10 mouse cellular contexts compared by ENCODE assay signal in genomic region chr15:37053085-37053762, GRCm38 (mm10). TPM values are rescaled to one million over a fixed set of nuclear protein-coding genes. Genes with fewer than 3 reads are reported as not detected.
DNase-seq lines count a peak whose midpoint lies in the region; ATAC-seq and TF ChIP-seq lines count a peak whose summit lies in the region.
"Had no signal": no experiment of that assay in that cellular context is flagged by ENCODE, and none has a peak within 500 bp of the region (broad histone marks: within the 10 kb centered on the region; RNA-seq: fewer than 3 reads in every experiment).

No protein-coding gene starts in this region.

- peaks cover 15% of the 10 kb centered on the region for H3K4me1 ChIP-seq in forebrain, embryonic 10.5 days
- peaks cover 16% of the 10 kb centered on the region for H3K4me1 ChIP-seq in midbrain, embryonic 14.5 days (ENCODE audit: control insufficient read depth, insufficient read depth, low read length)

- TF ChIP-seq CTCF in brain, embryonic 14.5 days (IDR thresholded peaks at IDR 0.05; ENCODE audit: borderline replicate concordance, extremely low read depth, insufficient read depth, insufficient read length): no peak

- H3K9me3 ChIP-seq in forebrain, embryonic 10.5 days: peaks cover 5% of the 10 kb centered on the region; the same call in 1 of the 2 replicates
- no peaks in the 10 kb centered on the region for H3K9me3 ChIP-seq in midbrain, embryonic 14.5 days (ENCODE audit: control insufficient read depth, low read length)

- TF ChIP-seq POLR2A in brain, embryonic 14.5 days (IDR thresholded peaks at IDR 0.05; ENCODE audit: borderline replicate concordance, extremely low read depth, insufficient read depth, insufficient read length, poor library complexity, severe bottlenecking): no peak

- no peak overlapping the region for H3K4me3 ChIP-seq in forebrain, embryonic 10.5 days
- no peak overlapping the region for H3K4me3 ChIP-seq in midbrain, embryonic 14.5 days (replicated peaks; ENCODE audit: low read depth, low read length)

- peak overlapping the region; percentile 54 for H3K27ac ChIP-seq in forebrain, embryonic 10.5 days
- peak overlapping the region; percentile 79 for H3K27ac ChIP-seq in midbrain, embryonic 14.5 days (replicated peaks; ENCODE audit: low read depth, low read length)

- ATAC-seq in midbrain, embryonic 14.5 days (ENCODE audit: low FRiP score, low TSS enrichment): peak; percentile 92
- ATAC-seq: intestine, embryonic 16.5 days had no signal

- peak; percentile 92 for DNase-seq in brain, embryonic 14.5 days (ENCODE audit: low read depth)
- DNase-seq in forebrain, embryonic 10.5 days (ENCODE audit: extremely low spot score, low spot score): peak; percentile 49
- DNase-seq in layer of hippocampus, adult 8-10 months (ENCODE audit: low spot score in 2 of 2): peak; percentile 73 to 75
- DNase-seq in midbrain, embryonic 14.5 days: peak; percentile 85
- DNase-seq in MN1 (ENCODE audit: low spot score): no peak
- no peak for DNase-seq in ovary, postnatal 10 days (ENCODE audit: low spot score)
- DNase-seq in ovary, adult 18-20 months (ENCODE audit: low spot score): no peak
- no peak for DNase-seq in cerebellum, postnatal 10 days
- DNase-seq: cerebellum, adult 9-11 months had no signal

- H3K4me2 ChIP-seq in midbrain, embryonic 14.5 days (ENCODE audit: low read length): peak overlapping the region; percentile 30; the same call in 1 of the 2 replicates

- H3K9ac ChIP-seq in midbrain, embryonic 14.5 days (replicated peaks; ENCODE audit: low read length): no peak overlapping the region

- WGBS in forebrain, embryonic 10.5 days: 61% methylated on average over 8 of the region's 8 CpGs
- WGBS in midbrain, embryonic 14.5 days: 42% methylated on average over 8 of the region's 8 CpGs

- H3K36me3 ChIP-seq in forebrain, embryonic 10.5 days (replicated peaks): no peaks in the 10 kb centered on the region
- no peaks in the 10 kb centered on the region for H3K36me3 ChIP-seq in midbrain, embryonic 14.5 days (ENCODE audit: control insufficient read depth, insufficient read depth, low read length)

- no peaks in the 10 kb centered on the region for H3K27me3 ChIP-seq in forebrain, embryonic 10.5 days (ENCODE audit: poor library complexity, severe bottlenecking)
- H3K27me3 ChIP-seq in midbrain, embryonic 14.5 days (ENCODE audit: control insufficient read depth, insufficient read depth, low read length): no peaks in the 10 kb centered on the region

RNA-seq across cellular contexts. Expression of gene Zfp706, which starts 45.7 kb away (rescaled TPM):
- 76.9 and 99.6 TPM in 2 replicates for polyA plus RNA-seq in brain, embryonic 14.5 days (2012; rRNA removed)
- polyA plus RNA-seq in forebrain, embryonic 10.5 days (2016; fragmentation: Nextera tagmentation; extraction: Ambion mirVana): 490 and 521 TPM in 2 replicates
- 100 to 1,000 TPM; 229 to 299 (median 248) TPM for total RNA-seq in layer of hippocampus, adult 8-10 months (2022)
- polyA plus RNA-seq in midbrain, embryonic 14.5 days (2014; fragmentation: Nextera tagmentation; extraction: Ambion mirVana): 416 and 455 TPM in 2 replicates

Comparison
In these comparisons a context has a peak if more than half of its experiments do, and no peak if none do; other contexts are left out.
1. DNase-seq: peak in brain, embryonic 14.5 days (single experiment), forebrain, embryonic 10.5 days (single experiment), layer of hippocampus, adult 8-10 months (2 of 2) and midbrain, embryonic 14.5 days (single experiment); none in MN1 (single experiment), ovary, postnatal 10 days (single experiment), ovary, adult 18-20 months (single experiment) and cerebellum, postnatal 10 days (0 of 2).